Comparison of ENCODE assay signal across 9 mouse cellular contexts in genomic region chr13:41355552-41355951, GRCm38 (mm10).
DNase-seq lines count a peak whose midpoint lies in the region; ATAC-seq and TF ChIP-seq lines count a peak whose summit lies in the region.
"Had no signal": no experiment of that assay in that cellular context is flagged by ENCODE, and none has a peak within 500 bp of the region (broad histone marks: within the 10 kb centered on the region; RNA-seq: fewer than 3 reads in every experiment).

No protein-coding gene starts in this region.

- TF ChIP-seq POLR2A in brain, embryonic 14.5 days (IDR thresholded peaks at IDR 0.05; ENCODE audit: borderline replicate concordance, extremely low read depth, insufficient read depth, insufficient read length, poor library complexity, severe bottlenecking) = no peak

- peak overlapping the region; percentile 23; the same call in 1 of the 2 replicates for H3K9ac ChIP-seq in lung, embryonic 14.5 days
- H3K9ac ChIP-seq: liver, postnatal 0 days had no signal

- intact Hi-C loops in gastrocnemius, postnatal 14 days (cut with DNase I; ENCODE audit: low total_unique reads) = no loop called here

- no peaks in the 10 kb centered on the region for H3K27me3 ChIP-seq in lung, embryonic 14.5 days (ENCODE audit: insufficient read depth, low read length)

- peaks cover 30% of the 10 kb centered on the region for H3K4me1 ChIP-seq in lung, embryonic 14.5 days (ENCODE audit: insufficient read depth)

- peak overlapping the region; percentile 78 for H3K4me2 ChIP-seq in lung, embryonic 14.5 days

- H3K4me3 ChIP-seq in lung, embryonic 14.5 days (ENCODE audit: low read depth, low read length) = peak overlapping the region; percentile 60

- H3K36me3 ChIP-seq in lung, embryonic 14.5 days (ENCODE audit: insufficient read depth) = 0 out of 2 replicates have a peak, but pooled peaks cover 7% of the 10 kb centered on the region

- H3K27ac ChIP-seq in lung, embryonic 14.5 days (ENCODE audit: low read depth) = peak overlapping the region; percentile 73

- no peaks in the 10 kb centered on the region for H3K9me3 ChIP-seq in lung, embryonic 14.5 days (ENCODE audit: low read depth, low read length)

- no peak for TF ChIP-seq CTCF in brain, embryonic 14.5 days (IDR thresholded peaks at IDR 0.05; ENCODE audit: borderline replicate concordance, extremely low read depth, insufficient read depth, insufficient read length)
- TF ChIP-seq CTCF in lung, embryonic 14.5 days (IDR thresholded peaks at IDR 0.05; ENCODE audit: low read depth) = no peak

- no peak for ATAC-seq in lung, embryonic 14.5 days (ENCODE audit: insufficient read depth)
- ATAC-seq: liver, postnatal 0 days had no signal

- WGBS in lung, embryonic 14.5 days = 23% methylated on average over 2 of the region's 2 CpGs

- peak; percentile 29 to 46 for DNase-seq in B cell, adult 2 months
- DNase-seq in brain, embryonic 14.5 days (ENCODE audit: low read depth) = peak; percentile 83
- DNase-seq in induced T-regulatory cell, adult 2 months (ENCODE audit: low read depth) = peak; percentile 52
- peak; percentile 81 for DNase-seq in lung, embryonic 14.5 days
- no peak for DNase-seq in embryo, embryonic 9.5 days (ENCODE audit: extremely low spot score)
- DNase-seq in gastrocnemius, postnatal 14 days = no peak
- no peak for DNase-seq in spleen, postnatal 14 days (ENCODE audit: low spot score in 2 of 2)
- no peak for DNase-seq in retina, postnatal 1 day
- DNase-seq: liver, postnatal 0 days had no signal

Comparison
In these comparisons a context has a peak if more than half of its experiments do, and no peak if none do; other contexts are left out.
1. DNase-seq: peak in B cell, adult 2 months (2 of 2), brain, embryonic 14.5 days (single experiment), induced T-regulatory cell, adult 2 months (single experiment) and lung, embryonic 14.5 days (single experiment); none in embryo, embryonic 9.5 days (single experiment), gastrocnemius, postnatal 14 days (single experiment), spleen, postnatal 14 days (0 of 2) and retina, postnatal 1 day (single experiment).